Mouse (Mus musculus): ENCODE results near the gene Xrcc2. TPM values are rescaled to one million over a fixed set of nuclear protein-coding genes. Genes with fewer than 3 reads are reported as not detected.

Gene Xrcc2
- total and polyA plus RNA-seq, 2 experiments, result 1.4 to 1.8 TPM

GRCm38 (mm10) chr5:25652435-25652834, 53.2 kb downstream of the Xrcc2 start:
- TF ChIP-seq CTCF (IDR thresholded peaks at IDR 0.05; ENCODE audit: low read depth, low read length) (no peak), POLR2A (IDR thresholded peaks at IDR 0.05; ENCODE audit: extremely low read depth, insufficient read depth, low read length) (no peak)
- H3K79me2 ChIP-seq (ENCODE audit: control insufficient read depth, insufficient read depth, low read length), result no peaks in the 10 kb centered on the region

GRCm38 (mm10) chr5:25645661-25646364, 59.8 kb downstream of the Xrcc2 start:
- no peaks in the 10 kb centered on the region for H3K79me2 ChIP-seq (ENCODE audit: control insufficient read depth, insufficient read depth, low read length)
- no peak overlapping the region for H3K4me3 ChIP-seq (ENCODE audit: insufficient read depth, low read depth, low read length)
- no peaks in the 10 kb centered on the region for H3K27me3 ChIP-seq (ENCODE audit: control insufficient read depth, insufficient read depth, low read length)
- no peak for DNase-seq (ENCODE audit: extremely low read depth, low read depth, low spot score)
- H3K9ac ChIP-seq (ENCODE audit: low read depth, low read length), result no peak overlapping the region
- H3K4me1 ChIP-seq (ENCODE audit: control insufficient read depth, insufficient read depth, low read length), result no peaks in the 10 kb centered on the region
- WGBS, result 90% methylated on average over 8 of the region's 8 CpGs
- TF ChIP-seq CTCF (IDR thresholded peaks at IDR 0.05; ENCODE audit: low read depth, low read length) (no peak), POLR2A (IDR thresholded peaks at IDR 0.05; ENCODE audit: extremely low read depth, insufficient read depth, low read length) (no peak)
- H3K36me3 ChIP-seq (ENCODE audit: control insufficient read depth, insufficient read depth, low read length), result no peaks in the 10 kb centered on the region
- H3K27ac ChIP-seq (replicated peaks; ENCODE audit: insufficient read depth, low read depth, low read length), result no peak overlapping the region

More at GRCm38 (mm10) chr5:25652435-25652834, 53.2 kb downstream of the Xrcc2 start:
- no peak for DNase-seq (ENCODE audit: extremely low read depth, low read depth, low spot score)
- Histone ChIP-seq H3K27me3 (ENCODE audit: control insufficient read depth, insufficient read depth, low read length) (no peaks in the 10 kb centered on the region), H3K4me1 (ENCODE audit: control insufficient read depth, insufficient read depth, low read length) (no peaks in the 10 kb centered on the region), H3K4me3 (ENCODE audit: insufficient read depth, low read depth, low read length) (no peak overlapping the region), H3K36me3 (ENCODE audit: control insufficient read depth, insufficient read depth, low read length) (no peaks in the 10 kb centered on the region), H3K27ac (replicated peaks; ENCODE audit: insufficient read depth, low read depth, low read length) (no peak overlapping the region), H3K9ac (ENCODE audit: low read depth, low read length) (no peak overlapping the region)
- 95% methylated on average over 7 of the region's 7 CpGs for WGBS

GRCm38 (mm10) chr5:25644509-25644908, 61.1 kb downstream of the Xrcc2 start:
- no peak overlapping the region for H3K27ac ChIP-seq (replicated peaks; ENCODE audit: insufficient read depth, low read depth, low read length)
- H3K27me3 ChIP-seq (ENCODE audit: control insufficient read depth, insufficient read depth, low read length), result no peaks in the 10 kb centered on the region
- no peak overlapping the region for H3K4me3 ChIP-seq (ENCODE audit: insufficient read depth, low read depth, low read length)
- H3K79me2 ChIP-seq (ENCODE audit: control insufficient read depth, insufficient read depth, low read length), result no peaks in the 10 kb centered on the region
- no peaks in the 10 kb centered on the region for H3K36me3 ChIP-seq (ENCODE audit: control insufficient read depth, insufficient read depth, low read length)
- DNase-seq (ENCODE audit: extremely low read depth, low read depth, low spot score), result no peak
- TF ChIP-seq POLR2A (IDR thresholded peaks at IDR 0.05; ENCODE audit: extremely low read depth, insufficient read depth, low read length) (no peak), CTCF (IDR thresholded peaks at IDR 0.05; ENCODE audit: low read depth, low read length) (no peak)
- H3K9ac ChIP-seq (ENCODE audit: low read depth, low read length), result no peak overlapping the region
- H3K4me1 ChIP-seq (ENCODE audit: control insufficient read depth, insufficient read depth, low read length), result no peaks in the 10 kb centered on the region
- WGBS, result 92% methylated on average over 2 of the region's 2 CpGs

GRCm38 (mm10) chr5:25642741-25643140, 62.9 kb downstream of the Xrcc2 start:
- Histone ChIP-seq H3K4me1 (ENCODE audit: control insufficient read depth, insufficient read depth, low read length) (no peaks in the 10 kb centered on the region), H3K27me3 (ENCODE audit: control insufficient read depth, insufficient read depth, low read length) (no peaks in the 10 kb centered on the region), H3K36me3 (ENCODE audit: control insufficient read depth, insufficient read depth, low read length) (no peaks in the 10 kb centered on the region), H3K79me2 (ENCODE audit: control insufficient read depth, insufficient read depth, low read length) (no peaks in the 10 kb centered on the region), H3K27ac (replicated peaks; ENCODE audit: insufficient read depth, low read depth, low read length) (no peak overlapping the region), H3K9ac (ENCODE audit: low read depth, low read length) (no peak overlapping the region), H3K4me3 (ENCODE audit: insufficient read depth, low read depth, low read length) (no peak overlapping the region)
- DNase-seq (ENCODE audit: extremely low read depth, low read depth, low spot score), result no peak
- WGBS, result 95% methylated on average over 1 of the region's 1 CpGs
- TF ChIP-seq POLR2A (IDR thresholded peaks at IDR 0.05; ENCODE audit: extremely low read depth, insufficient read depth, low read length) (no peak), CTCF (IDR thresholded peaks at IDR 0.05; ENCODE audit: low read depth, low read length) (no peak)

Other genes with a start within 250 kb of the Xrcc2 start
- gene Kmt2c, start 207.0 kb downstream of the Xrcc2 start, total RNA-seq (2014; rRNA removed), result 20.1 and 23.4 TPM in 2 replicates
- gene Kmt2c, start 207.0 kb downstream of the Xrcc2 start, polyA plus RNA-seq (2012; rRNA removed), result 4.4 and 5.1 TPM in 2 replicates
- gene Cct8l1, start 189.8 kb downstream of the Xrcc2 start, total RNA-seq (2014; rRNA removed), result not detected in 2 replicates
- gene Cct8l1, start 189.8 kb downstream of the Xrcc2 start, polyA plus RNA-seq (2012; rRNA removed), result not detected in 2 replicates
- gene Actr3b, start 54.2 kb upstream of the Xrcc2 start, total RNA-seq (2014; rRNA removed), result 0.18 and 0.20 TPM in 2 replicates
- gene Actr3b, start 54.2 kb upstream of the Xrcc2 start, polyA plus RNA-seq (2012; rRNA removed), result 0.07 TPM in 1 of 2 replicates, not detected in the other
- not detected in 2 replicates for gene Gm21663, start 236.6 kb upstream of the Xrcc2 start, total RNA-seq (2014; rRNA removed)
- gene Gm21663, start 236.6 kb upstream of the Xrcc2 start, polyA plus RNA-seq (2012; rRNA removed), result not detected in 2 replicates
- not detected in 2 replicates for gene Gm21671, start 248.6 kb upstream of the Xrcc2 start, total RNA-seq (2014; rRNA removed)
- gene Gm21671, start 248.6 kb upstream of the Xrcc2 start, polyA plus RNA-seq (2012; rRNA removed), result not detected in 2 replicates

Data from liver, adult 2 months (tissue).